Mouse (Mus musculus) hindlimb bud, embryonic 11.5 days (tissue): ENCODE measurements at regions not wholly inside any gene's neighbourhood (a gene's known extent, or its start where the extent isn't known, plus 50 kb on each side); places are given as distances from the start of the nearest gene placed in this dataset.

Source experiments
- DNase-seq: peaks from one replicate; pipeline ENCODE4 v3.0.0-alpha.2; 2012; ENCODE audit warnings: low read depth, low spot score; ENCODE audit errors: extremely low spot score

DNA sequence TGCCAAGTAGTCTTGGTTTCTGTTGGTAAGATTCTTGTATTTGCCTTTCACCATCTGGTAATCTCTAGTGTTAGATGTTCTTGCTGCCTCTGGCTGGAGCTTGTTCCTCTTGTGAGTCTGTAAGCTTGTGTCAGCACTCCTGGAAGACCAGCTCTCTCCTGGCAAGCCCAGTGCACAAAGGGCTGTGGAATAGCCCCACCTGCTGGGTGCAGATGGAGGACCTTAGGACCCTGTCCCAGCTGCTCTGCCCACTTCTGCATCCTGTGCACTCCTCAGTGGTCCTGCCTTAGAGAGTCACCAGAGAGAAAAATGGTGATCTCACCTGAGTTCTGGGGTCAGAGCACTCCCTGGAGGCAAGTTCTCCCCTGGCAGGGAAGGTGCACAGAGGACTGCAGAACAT lies 387.2 kb downstream of the Tns1 start:
- no peak for DNase-seq

DNA sequence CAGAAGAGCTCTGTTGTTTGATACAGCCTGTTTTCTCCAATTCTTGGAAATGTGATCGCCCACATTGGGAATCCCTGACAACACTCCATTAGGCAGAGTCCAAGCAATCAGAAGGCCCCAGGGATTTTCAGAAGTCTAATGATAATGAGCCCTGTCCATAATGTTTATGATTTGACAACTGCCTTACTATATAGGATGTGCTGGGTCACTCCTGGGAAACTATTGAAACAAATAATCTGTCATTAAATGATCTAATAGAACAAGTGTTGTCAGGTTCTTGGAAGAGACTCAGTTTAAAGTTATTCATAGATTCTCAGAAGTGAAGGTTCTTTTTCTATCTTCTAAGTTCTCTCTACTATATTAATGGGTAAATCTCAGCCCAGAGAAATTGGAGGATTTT lies 395.9 kb downstream of the Tns1 start:
- DNase-seq, result no peak

DNA sequence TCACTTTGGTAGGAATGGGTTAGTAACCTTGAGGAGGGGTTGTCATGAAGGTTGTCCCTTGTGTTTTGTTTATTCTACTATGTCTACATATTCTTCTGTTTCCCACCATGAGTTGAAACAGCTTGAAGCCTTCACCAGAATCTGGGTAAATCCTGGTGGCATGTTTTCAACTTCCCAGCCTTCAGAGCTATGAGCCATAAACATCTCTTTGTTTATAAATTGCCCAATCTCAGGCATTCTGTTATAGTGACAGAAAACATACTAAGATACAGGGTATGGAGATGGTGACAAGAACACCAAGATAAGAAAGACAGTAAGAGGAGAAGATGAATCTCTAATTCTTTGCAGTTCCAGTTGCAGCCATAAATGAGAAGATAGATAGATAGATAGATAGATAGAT lies 396.5 kb downstream of the Tns1 start:
- DNase-seq, result no peak

DNA sequence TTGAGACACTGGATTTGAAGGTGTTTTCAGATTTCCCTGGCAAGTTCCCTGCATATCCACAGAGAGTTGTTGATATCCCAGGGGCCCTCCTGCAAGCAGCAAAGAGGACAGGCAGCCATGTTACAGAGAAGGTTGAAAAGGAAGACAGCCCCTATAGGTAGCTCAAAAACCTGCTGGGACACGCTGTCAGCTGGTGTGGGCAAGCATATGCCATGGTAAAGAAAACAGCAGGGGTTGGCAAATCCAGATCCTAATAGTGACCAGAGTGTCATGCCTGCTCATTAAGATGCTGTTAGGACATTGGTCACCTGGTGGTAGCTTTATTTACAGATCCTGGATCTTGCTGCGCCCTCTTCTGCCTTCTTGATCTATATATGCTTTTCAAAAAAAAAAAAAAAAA lies 397.6 kb downstream of the Tns1 start:
- no peak for DNase-seq

DNA sequence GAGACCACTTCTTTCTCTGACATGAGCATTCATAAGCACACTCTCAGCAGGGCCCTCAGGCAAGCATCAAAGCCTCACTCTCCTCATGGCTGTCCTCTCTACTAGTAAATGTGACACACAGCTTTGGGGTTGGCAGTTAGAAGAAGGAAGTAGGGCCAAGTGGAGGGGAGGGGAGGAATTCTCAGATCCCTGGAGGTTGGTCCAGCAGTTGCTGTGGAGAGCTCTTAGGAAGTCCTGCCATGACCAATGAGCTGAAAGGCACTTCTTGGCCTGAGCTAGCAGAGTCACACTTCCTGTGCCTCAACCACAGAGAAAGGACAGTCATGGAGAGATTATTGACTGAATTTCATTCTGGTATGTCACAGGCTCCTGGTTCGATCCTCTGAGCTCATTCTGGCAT lies 398.8 kb downstream of the Tns1 start:
- no peak for DNase-seq

DNA sequence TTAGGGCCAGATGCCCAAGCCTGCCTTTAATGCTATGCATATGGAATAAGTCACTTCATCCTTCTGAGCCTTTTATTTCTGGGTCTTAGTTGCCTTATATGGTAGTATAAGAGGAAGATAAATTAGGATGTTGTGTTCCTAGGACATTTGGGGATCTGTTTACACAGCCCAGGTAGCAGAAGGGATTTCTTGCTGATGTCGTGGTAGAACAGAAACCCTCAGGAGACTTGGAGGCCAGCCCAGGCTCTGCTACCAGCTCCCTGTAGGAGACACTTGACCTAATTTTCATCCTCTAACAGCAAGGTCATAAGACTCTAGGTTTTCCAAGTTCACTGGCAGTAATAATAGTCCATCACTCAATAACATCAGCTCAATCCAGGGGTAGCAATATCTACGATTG lies 399.7 kb downstream of the Tns1 start:
- no peak for DNase-seq

DNA sequence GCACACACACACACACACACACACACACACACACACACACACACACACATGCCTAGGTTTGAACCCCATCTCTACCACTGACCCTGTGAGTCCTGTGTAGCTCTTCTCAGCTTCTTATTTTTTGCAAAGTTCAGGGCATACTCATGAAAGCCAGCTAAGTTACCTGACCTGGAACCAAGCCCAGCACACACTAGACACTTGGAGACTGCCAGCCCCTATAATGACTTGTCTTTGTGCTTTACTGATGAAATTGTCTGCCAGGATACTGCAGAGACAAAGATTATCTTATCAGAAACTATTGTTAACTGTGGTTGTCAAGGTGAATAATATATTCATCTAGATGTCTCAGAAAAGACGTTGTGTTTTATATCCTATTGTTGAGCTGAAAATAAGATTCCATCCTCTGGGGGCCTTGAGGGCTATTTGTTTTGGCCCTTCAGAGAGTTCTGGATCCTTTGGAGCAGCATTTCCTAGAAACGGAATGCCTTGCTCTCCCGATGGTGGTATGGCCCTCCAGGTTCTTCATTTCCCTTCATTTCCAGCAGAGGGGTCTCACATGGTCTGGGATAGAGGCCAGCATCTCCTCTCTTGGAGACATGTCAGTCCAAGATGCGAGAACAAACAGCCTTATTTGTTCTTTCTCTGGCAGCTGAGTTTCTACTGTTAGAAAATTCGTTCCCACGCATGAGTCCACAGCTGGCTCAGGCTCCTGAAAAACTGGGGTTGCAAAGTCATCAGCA lies 402.6 kb downstream of the Tns1 start:
- no peak for DNase-seq

DNA sequence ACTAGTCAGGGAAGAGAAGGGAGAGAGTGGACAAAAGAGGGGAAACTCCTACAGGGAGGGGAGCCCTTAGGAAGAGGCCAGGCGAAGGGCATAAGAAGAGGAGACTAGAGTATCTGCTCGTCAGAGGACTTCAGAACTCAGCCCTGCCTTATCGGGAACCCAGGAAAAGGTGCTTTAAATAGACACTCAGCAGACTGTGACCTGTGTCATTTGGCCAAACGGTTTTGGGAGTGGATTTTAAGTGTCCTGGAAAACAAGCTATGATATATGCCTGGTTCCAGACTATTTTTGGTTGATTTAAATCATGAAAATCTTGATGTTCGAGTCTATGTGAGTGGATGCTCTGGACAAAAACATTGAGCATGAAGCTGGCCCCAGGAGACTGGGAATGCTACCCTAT lies 405.8 kb downstream of the Tns1 start:
- DNase-seq, result no peak

DNA sequence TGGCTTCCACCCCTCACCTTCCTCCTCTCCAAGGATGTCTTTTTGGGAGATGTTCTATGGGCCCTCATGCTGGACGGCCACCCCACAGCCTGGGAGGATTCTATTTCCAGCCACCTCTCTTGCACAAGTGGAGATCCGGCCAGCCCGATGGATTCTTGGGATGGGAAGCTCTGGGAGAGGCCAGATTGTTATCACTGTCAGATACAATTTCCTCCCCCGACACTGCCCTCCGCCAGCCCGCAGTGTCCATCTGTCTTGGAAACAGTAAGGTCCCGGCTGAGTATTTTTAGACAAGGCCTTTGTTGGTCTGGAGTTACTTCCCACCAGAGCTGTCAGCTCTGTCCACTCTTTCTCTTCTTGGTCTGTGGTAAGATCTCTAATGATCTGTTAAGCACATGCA lies 406.8 kb downstream of the Tns1 start:
- DNase-seq, result no peak

DNA sequence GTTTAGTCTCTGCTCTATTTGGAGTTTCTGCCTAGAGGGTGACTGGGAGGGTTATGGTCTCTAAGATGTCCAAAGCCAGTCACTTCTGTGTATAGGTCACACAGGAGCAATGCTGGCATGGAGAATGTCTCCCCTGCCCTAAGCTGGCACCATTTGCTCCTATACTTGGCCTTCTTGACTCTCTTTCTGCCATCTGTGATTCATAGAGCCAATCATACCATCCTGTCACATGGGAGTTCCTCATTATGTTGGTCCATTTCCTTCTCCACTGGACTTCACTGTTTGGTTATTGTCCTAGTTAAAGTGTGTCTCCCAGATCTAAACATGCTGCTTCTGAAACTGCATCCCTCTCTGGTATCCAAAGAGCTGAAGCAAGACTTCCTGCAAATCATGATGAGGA lies 407.3 kb downstream of the Tns1 start:
- no peak for DNase-seq

DNA sequence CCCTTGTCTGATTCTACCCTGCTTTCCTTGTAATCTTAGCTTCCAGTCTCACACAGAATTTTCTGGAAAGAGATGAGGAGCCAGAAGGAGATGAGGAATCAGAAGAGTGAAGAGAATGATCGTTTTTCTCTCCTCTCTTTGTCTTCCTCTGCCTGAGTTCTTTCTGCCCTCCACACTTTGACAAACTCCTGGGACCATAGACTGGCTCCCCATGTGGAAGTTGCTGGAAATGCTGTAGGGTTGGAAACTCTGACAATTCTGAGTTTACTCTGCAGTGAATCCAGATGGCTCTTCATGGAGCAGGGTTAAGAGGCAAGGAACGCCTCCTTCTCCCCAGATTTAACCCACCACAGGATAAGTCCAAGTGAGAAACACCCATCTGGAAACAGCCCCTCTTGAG lies 408.7 kb downstream of the Tns1 start:
- DNase-seq, result no peak

DNA sequence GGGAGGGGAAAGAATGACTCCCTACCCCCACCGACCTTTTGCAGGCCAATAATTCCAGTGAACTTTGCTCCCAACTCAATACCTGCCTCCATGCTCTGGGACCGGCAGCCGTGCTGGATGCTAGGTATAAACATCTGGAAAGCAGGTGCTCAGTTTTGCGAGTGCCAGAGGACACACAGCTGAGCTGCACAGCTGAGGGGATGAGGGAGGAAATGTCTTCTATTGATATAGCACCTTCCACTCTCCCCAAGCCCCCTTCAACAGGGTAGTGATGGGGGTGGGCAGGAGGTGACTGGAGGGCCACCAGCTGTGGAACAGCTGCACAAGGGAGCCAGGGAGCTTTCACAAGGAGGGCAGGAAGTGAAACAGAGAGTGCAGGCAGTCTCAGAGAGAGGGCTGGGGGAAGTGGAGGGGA lies 421.8 kb downstream of the Tns1 start:
- DNase-seq, result peak; percentile 26

DNA sequence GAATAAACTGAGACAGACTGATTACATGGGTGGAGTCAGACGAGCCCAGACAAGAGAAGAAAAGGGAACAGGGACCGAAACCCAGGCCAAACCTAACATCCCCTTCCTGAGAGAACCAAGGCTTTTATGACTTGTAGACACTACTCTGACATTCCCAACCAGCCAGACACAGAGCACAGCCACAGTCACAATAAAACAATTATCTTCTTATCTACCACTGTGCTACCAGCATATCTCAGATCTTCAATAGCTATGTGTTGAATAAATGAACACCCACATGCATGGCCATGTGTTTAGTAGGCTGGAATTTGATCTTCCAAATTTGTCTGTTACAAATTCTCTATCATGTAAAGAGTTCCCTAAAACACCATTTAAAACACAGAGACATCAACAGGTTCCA lies 430.7 kb downstream of the Tns1 start:
- DNase-seq, result no peak

DNA sequence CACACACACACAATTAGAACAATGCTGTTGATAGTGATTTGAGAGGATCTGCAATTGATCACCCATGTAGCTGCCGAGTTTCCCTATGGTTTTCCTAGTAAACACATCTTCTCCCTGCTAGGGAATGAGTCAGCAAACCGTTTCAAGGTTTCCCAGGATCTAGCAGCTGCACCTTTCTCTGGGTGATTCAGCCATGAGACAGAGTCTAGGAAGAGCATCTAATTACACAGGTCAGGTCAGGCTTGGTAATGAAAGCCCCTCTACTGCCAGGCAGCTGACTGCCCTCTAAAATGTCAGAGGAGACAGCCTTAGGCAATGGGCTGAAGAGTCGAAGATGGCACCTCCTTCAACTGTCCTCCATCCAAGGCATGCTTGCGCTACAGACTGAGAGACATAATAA lies 438.5 kb downstream of the Tns1 start:
- DNase-seq, result no peak

DNA sequence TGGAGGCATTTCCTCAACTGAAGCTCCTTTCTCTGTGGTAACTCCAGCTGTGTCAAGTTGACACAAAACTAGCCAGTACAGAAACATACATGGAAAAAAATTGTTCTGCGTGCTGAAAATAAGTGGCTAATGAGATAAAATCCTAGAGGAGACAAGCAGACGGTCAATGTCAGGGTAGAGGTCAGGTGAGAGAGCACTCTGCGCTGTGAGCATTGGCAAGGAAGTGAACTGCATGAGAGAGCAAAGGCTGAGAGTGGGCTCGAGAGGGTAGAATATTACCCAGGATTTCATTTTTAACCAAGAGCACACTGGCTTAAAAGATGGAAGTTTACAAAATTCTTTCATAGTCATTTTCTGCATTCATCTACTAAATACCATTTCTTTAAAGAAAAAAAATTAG lies 439.2 kb downstream of the Tns1 start:
- DNase-seq, result no peak

DNA sequence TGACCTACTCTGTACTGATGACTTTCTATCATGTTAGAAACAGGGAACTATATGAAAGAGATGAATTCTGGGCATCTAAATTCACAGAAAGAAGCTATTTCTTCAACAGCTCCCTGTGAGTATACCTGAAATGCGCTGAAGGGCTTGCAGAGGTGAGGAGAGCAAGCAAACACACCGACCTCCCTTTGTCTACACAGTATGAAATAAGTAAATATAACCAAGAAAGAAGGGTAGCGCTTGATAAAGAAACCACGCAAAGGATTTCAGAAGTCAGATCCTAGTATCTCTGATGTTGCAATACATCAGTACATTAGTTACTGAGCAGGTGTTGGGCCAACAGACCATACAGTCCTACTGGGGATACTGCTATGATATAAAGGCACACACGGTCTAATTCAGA lies 440.1 kb downstream of the Tns1 start:
- no peak for DNase-seq

DNA sequence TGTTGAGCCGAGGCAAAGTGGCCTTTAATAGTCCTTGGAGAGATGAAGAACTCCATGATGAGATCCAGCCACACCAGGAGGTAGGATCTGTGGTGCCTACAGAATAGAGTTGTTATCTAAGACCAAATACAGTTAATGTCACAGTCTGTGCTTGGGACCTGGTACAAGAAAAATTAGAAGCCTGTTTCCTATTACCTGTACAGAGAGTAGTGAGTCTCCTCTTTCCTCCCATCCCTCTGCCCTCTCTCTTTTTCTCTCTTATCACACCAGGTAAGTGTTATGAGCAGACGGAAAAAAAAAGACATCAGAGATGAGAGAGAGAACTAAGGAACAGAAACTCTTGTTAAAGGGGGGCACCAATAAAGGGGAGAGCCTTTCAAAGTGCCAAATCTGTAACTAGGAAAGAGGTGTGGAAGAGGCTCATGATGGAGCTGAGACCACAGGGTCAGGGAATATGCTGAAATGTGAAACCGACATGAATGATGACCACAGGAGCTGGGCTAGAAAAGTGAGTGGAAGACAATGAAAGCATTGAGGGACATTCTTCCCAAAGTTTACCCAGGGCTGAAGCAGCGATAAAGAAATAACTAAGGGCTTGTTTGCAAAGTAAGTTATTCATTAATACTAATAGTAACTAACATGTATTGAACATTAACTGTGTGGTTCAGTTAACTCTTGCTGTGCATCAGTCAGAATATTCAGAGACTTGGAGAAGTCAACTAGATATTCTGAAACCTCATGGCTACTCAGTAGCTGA lies 440.9 kb downstream of the Tns1 start:
- no peak for DNase-seq

DNA sequence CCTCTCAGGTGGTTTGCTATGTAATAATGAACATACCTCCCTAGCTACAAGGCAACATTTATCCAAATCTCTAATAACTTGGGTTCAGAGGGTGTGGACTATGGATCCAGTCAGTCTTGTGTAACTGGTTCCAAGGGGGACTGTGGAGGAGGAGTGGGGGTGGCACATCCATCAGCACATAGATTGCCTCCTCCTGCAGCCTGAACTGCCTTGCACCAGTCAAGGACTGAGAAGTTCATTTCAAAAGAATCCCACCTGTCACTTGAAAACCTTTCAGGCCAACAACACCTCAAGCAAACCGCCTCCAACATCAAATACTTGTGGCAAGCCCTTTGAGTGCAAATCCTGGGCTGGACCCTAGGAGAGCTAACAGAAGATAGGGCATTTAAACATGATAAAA lies 442.6 kb downstream of the Tns1 start:
- DNase-seq, result no peak

DNA sequence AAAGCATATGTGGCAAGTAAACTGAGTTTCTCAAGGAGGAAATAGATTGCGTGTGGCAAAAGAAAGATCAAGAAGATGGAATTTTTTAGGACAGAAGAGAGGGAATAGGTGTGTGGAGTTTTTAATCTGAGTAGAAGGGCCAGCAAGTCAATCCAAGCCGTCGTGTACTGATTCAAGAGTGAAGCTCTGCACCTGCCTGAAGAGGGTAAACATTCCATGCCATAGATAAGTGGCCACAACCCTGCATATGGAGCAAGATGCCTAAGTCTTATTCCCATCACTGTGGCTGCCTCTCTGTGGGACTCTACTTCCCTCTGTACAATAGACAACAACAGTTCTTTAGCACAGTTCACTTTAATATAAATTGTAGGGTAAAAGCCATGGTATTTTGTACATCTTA lies 443.4 kb downstream of the Tns1 start:
- no peak for DNase-seq

DNA sequence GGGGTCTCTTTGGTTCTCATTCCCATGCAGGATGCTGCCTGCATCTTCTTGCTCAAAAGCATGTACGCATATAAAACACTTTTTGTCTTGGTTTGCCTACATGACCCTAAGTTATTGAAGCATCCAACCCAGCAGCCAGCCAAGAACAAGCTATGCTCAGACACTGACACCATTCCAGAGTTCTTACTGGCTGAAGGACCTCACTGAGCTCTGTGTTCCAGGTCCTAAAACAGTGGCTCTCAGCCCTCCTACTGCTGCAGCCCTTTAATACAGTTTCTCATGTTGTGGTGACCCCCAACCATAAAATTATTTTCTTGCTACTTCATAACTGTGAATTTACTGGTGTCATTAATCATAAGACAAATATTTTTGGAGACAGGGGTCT lies 450.4 kb downstream of the Tns1 start:
- DNase-seq, result no peak

DNA sequence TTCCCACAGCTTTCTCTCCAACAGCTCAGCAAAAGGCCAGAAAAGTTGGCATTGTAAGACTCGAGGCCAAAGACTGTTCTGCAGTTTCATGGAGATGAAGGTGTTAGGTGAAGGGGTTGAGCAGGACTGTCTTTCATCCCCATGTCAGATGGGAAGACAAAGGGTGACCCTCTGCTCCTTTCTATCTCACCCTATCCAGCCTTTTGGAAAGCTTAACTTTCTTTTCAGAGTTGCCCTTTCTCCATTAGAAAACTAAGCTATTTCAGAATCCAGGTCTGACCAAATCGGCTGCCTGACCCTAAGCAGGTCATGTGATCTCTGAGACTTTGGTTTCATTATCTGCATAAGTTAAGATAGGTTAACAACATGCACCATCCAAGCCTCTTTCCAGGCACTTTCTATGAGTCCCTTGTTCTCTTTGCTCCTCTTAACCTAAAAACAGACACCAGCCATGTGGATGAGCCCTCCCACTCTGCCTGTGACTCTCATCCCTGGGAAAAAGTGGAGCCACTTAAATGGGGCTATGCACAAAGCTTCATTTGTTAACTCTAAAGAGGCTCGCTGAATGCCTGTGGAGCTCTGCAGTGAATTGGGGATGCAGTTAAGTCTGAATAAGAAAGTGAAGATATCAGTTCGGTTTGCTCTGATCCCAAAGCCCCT lies 450.9 kb downstream of the Tns1 start:
- no peak for DNase-seq

DNA sequence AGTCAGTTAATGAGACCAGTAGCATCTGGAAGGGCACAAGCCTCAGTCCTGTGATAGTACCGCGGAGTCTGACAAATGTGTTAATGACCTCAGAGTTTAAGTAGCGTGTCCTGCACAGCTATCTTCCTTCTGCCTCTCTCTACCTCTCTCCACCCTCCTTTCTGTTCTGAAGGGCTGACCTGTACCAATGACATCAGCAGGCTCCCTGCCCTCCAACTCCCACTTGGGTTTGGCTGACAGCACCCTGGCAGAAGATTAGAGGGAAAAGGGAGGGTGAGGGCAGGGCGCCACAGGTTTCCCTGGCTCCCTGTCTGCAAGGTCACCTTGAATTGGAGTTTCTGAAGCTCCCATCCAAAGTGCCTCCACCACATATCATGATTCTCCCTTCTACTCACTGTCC lies 452.0 kb downstream of the Tns1 start:
- no peak for DNase-seq
